17 mouse cellular contexts compared by ENCODE assay signal in the genomic region with DNA sequence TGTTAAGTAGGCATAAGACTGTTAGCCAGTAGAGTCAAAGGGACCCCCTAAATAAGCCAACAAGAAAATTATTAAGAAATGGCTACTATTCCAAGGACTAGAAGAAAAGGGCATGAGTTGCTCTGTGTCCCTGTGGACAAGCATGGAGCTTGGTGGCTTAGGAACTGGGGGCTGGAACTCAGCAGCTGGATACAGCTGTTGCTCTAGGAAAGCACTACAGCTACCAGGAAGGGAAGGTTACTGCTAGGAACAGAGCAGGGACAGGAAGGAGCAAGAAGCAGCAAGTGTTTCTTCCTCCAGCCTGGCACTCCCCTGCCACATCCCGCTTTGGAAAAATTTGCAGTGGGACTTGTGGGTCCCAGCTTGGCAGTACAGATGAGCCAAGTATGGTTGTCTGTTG.
DNase-seq lines count a peak whose midpoint lies in the region; ATAC-seq lines count a peak whose summit lies in the region.
"Had no signal": no experiment of that assay in that cellular context is flagged by ENCODE, and none has a peak within 500 bp of the region (broad histone marks: within the 10 kb centered on the region; RNA-seq: fewer than 3 reads in every experiment).

No protein-coding gene starts in this region.

- H3K4me2 ChIP-seq in forebrain, embryonic 16.5 days (ENCODE audit: low read length), result no peak overlapping the region
- H3K4me2 ChIP-seq: hindbrain, embryonic 12.5 days; midbrain, embryonic 15.5 days; neural tube, embryonic 15.5 days had no signal

- WGBS in heart, embryonic 10.5 days, result 93% methylated on average over 1 of the region's 1 CpGs
- 88% methylated on average over 1 of the region's 1 CpGs for WGBS in forebrain, embryonic 16.5 days

- no peak overlapping the region for H3K4me3 ChIP-seq in heart, embryonic 10.5 days
- H3K4me3 ChIP-seq in forebrain, embryonic 16.5 days (replicated peaks; ENCODE audit: low read length), result no peak overlapping the region
- H3K4me3 ChIP-seq: embryonic facial prominence, embryonic 10.5 days; hindbrain, embryonic 12.5 days; midbrain, embryonic 15.5 days; neural tube, embryonic 15.5 days had no signal

- H3K27ac ChIP-seq in heart, embryonic 10.5 days, result no peak overlapping the region
- no peak overlapping the region for H3K27ac ChIP-seq in forebrain, embryonic 16.5 days (ENCODE audit: low read length)
- H3K27ac ChIP-seq: embryonic facial prominence, embryonic 10.5 days; hindbrain, embryonic 12.5 days; liver, embryonic 14.5 days; midbrain, embryonic 15.5 days; neural tube, embryonic 15.5 days had no signal

- H3K9ac ChIP-seq in forebrain, embryonic 16.5 days (replicated peaks; ENCODE audit: low read depth, low read length), result no peak overlapping the region
- H3K9ac ChIP-seq: hindbrain, embryonic 12.5 days; liver, embryonic 14.5 days; midbrain, embryonic 15.5 days; neural tube, embryonic 15.5 days had no signal

- H3K9me3 ChIP-seq in heart, embryonic 10.5 days, result no peaks in the 10 kb centered on the region
- H3K9me3 ChIP-seq in forebrain, embryonic 16.5 days (ENCODE audit: control insufficient read depth, low read length), result no peaks in the 10 kb centered on the region
- H3K9me3 ChIP-seq: embryonic facial prominence, embryonic 10.5 days; hindbrain, embryonic 12.5 days; midbrain, embryonic 15.5 days; neural tube, embryonic 15.5 days had no signal

- peak; percentile 96 for DNase-seq in heart, adult 11 months
- no peak for DNase-seq in heart, embryonic 10.5 days (ENCODE audit: low spot score)
- DNase-seq in kidney, postnatal 10 days, result peak; percentile 70
- no peak for DNase-seq in kidney, postnatal 25 days
- DNase-seq in heart, postnatal 14 days, result peak; percentile 49
- peak; percentile 13 for DNase-seq in lung, postnatal 25 days (ENCODE audit: low spot score)
- no peak for DNase-seq in yolk sac, embryonic 10.5 days (ENCODE audit: low spot score)
- DNase-seq: adrenal gland, adult 8-10 months; cerebellum, adult 8-10 months; right cerebral cortex, postnatal 14 days; thymus, postnatal 14 days had no signal

- H3K4me1 ChIP-seq in heart, embryonic 10.5 days, result no peaks in the 10 kb centered on the region
- H3K4me1 ChIP-seq in forebrain, embryonic 16.5 days (replicated peaks; ENCODE audit: control insufficient read depth, insufficient read depth, low read length), result no peaks in the 10 kb centered on the region
- H3K4me1 ChIP-seq: embryonic facial prominence, embryonic 10.5 days; hindbrain, embryonic 12.5 days; midbrain, embryonic 15.5 days; neural tube, embryonic 15.5 days had no signal

- H3K27me3 ChIP-seq in heart, embryonic 10.5 days (ENCODE audit: insufficient read depth, poor library complexity, severe bottlenecking), result no peaks in the 10 kb centered on the region
- no peaks in the 10 kb centered on the region for H3K27me3 ChIP-seq in forebrain, embryonic 16.5 days (replicated peaks; ENCODE audit: control insufficient read depth, insufficient read depth, low read length)
- H3K27me3 ChIP-seq: hindbrain, embryonic 12.5 days; midbrain, embryonic 15.5 days; neural tube, embryonic 15.5 days had no signal

- intact Hi-C loops in heart, postnatal 14 days (cut with DNase I), result loop anchor here (10.0 kb wide), 1 partner anchor 150 kb away; no protein-coding TSS in a partner anchor

- ATAC-seq in forebrain, embryonic 16.5 days, result no peak
- ATAC-seq: midbrain, embryonic 15.5 days had no signal

- H3K36me3 ChIP-seq in heart, embryonic 10.5 days, result no peaks in the 10 kb centered on the region
- H3K36me3 ChIP-seq in forebrain, embryonic 16.5 days (ENCODE audit: control insufficient read depth, insufficient read depth), result no peaks in the 10 kb centered on the region
- H3K36me3 ChIP-seq: embryonic facial prominence, embryonic 10.5 days; hindbrain, embryonic 12.5 days; midbrain, embryonic 15.5 days; neural tube, embryonic 15.5 days had no signal

Comparison
In these comparisons a context has a peak if more than half of its experiments do, and no peak if none do; other contexts are left out.
1. DNase-seq: peak in heart, adult 11 months (single experiment), kidney, postnatal 10 days (single experiment), heart, postnatal 14 days (2 of 2) and lung, postnatal 25 days (single experiment); none in heart, embryonic 10.5 days (single experiment), kidney, postnatal 25 days (0 of 2) and yolk sac, embryonic 10.5 days (single experiment).